10 mouse cellular contexts compared by ENCODE assay signal in genomic region chr2:59338501-59338900, GRCm38 (mm10).
DNase-seq lines count a peak whose midpoint lies in the region; ATAC-seq and TF ChIP-seq lines count a peak whose summit lies in the region.
"Had no signal": no experiment of that assay in that cellular context is flagged by ENCODE, and none has a peak within 500 bp of the region (broad histone marks: within the 10 kb centered on the region; RNA-seq: fewer than 3 reads in every experiment).

No protein-coding gene starts in this region.

- no peak for TF ChIP-seq POLR2A in heart, adult 2 months (IDR thresholded peaks at IDR 0.05; ENCODE audit: insufficient read depth, low read depth, low read length)

- TF ChIP-seq EP300 in heart, adult 2 months (IDR thresholded peaks at IDR 0.05; ENCODE audit: insufficient read depth, low read depth, low read length): no peak

- peak; percentile 81 for ATAC-seq in embryonic facial prominence, embryonic 13.5 days (ENCODE audit: insufficient number of reproducible peaks, insufficient read depth, low FRiP score, low TSS enrichment, low read depth)
- no peak for ATAC-seq in limb, embryonic 12.5 days (ENCODE audit: insufficient number of reproducible peaks, insufficient read depth, low FRiP score, low TSS enrichment, low read depth)

- H3K4me1 ChIP-seq in embryonic facial prominence, embryonic 13.5 days: peaks cover 12% of the 10 kb centered on the region
- peaks cover 3% of the 10 kb centered on the region; the same call in 1 of the 2 replicates for H3K4me1 ChIP-seq in limb, embryonic 12.5 days (replicated peaks)
- H3K4me1 ChIP-seq in heart, adult 2 months (ENCODE audit: control insufficient read depth, insufficient read depth, low read length): no peaks in the 10 kb centered on the region
- H3K4me1 ChIP-seq: neural tube, embryonic 15.5 days had no signal

- no peaks in the 10 kb centered on the region for H3K27me3 ChIP-seq in embryonic facial prominence, embryonic 13.5 days
- no peaks in the 10 kb centered on the region for H3K27me3 ChIP-seq in limb, embryonic 12.5 days
- no peaks in the 10 kb centered on the region for H3K27me3 ChIP-seq in heart, adult 2 months (ENCODE audit: control insufficient read depth, insufficient read depth, low read length)
- H3K27me3 ChIP-seq: neural tube, embryonic 15.5 days had no signal

- no peak overlapping the region for H3K27ac ChIP-seq in gastrocnemius, adult 2 months
- peak overlapping the region; percentile 41; the same call in 1 of the 2 replicates for H3K27ac ChIP-seq in embryonic facial prominence, embryonic 13.5 days
- H3K27ac ChIP-seq in limb, embryonic 12.5 days: peak overlapping the region; percentile 12
- no peak overlapping the region for H3K27ac ChIP-seq in heart, adult 2 months
- H3K27ac ChIP-seq: neural tube, embryonic 15.5 days had no signal

- no peaks in the 10 kb centered on the region for H3K79me2 ChIP-seq in heart, adult 2 months (replicated peaks; ENCODE audit: control insufficient read depth, insufficient read depth, low read length)

- peaks cover 62% of the 10 kb centered on the region for H3K36me3 ChIP-seq in embryonic facial prominence, embryonic 13.5 days
- peaks cover 53% of the 10 kb centered on the region for H3K36me3 ChIP-seq in limb, embryonic 12.5 days
- peaks cover 5% of the 10 kb centered on the region for H3K36me3 ChIP-seq in heart, adult 2 months (ENCODE audit: control insufficient read depth, insufficient read depth, low read length)

- no peak for DNase-seq in gastrocnemius, adult 2 months
- DNase-seq in gastrocnemius, postnatal 14 days: no peak
- peak; percentile 68 for DNase-seq in CD4-positive helper T cell, adult 2 months (ENCODE audit: low read depth, low spot score)
- DNase-seq in adrenal gland, adult (ENCODE audit: inconsistent age in 2 of 2, low spot score in 1 of 2): no peak
- DNase-seq in thymus, postnatal 25 days: no peak
- DNase-seq in heart, adult 2 months: no peak

- H3K9ac ChIP-seq in embryonic facial prominence, embryonic 13.5 days: no peak overlapping the region
- no peak overlapping the region for H3K9ac ChIP-seq in limb, embryonic 12.5 days (replicated peaks)
- no peak overlapping the region for H3K9ac ChIP-seq in heart, adult 2 months (ENCODE audit: low read depth, low read length)
- H3K9ac ChIP-seq: neural tube, embryonic 15.5 days had no signal

- no peaks in the 10 kb centered on the region for H3K9me3 ChIP-seq in embryonic facial prominence, embryonic 13.5 days
- no peaks in the 10 kb centered on the region for H3K9me3 ChIP-seq in limb, embryonic 12.5 days
- H3K9me3 ChIP-seq: neural tube, embryonic 15.5 days had no signal

- H3K4me2 ChIP-seq in embryonic facial prominence, embryonic 13.5 days: no peak overlapping the region
- H3K4me2 ChIP-seq in limb, embryonic 12.5 days: no peak overlapping the region
- H3K4me2 ChIP-seq: midbrain, embryonic 11.5 days; neural tube, embryonic 15.5 days had no signal

- 29% methylated on average over 11 of the region's 11 CpGs for WGBS in embryonic facial prominence, embryonic 13.5 days
- 43% methylated on average over 11 of the region's 11 CpGs for WGBS in limb, embryonic 12.5 days
- WGBS in heart, adult 2 months: 72% methylated on average over 11 of the region's 11 CpGs

- no peak for TF ChIP-seq CTCF in gastrocnemius, adult 2 months (IDR thresholded peaks at IDR 0.05)
- no peak for TF ChIP-seq CTCF in heart, adult 2 months (IDR thresholded peaks at IDR 0.05)

- intact Hi-C loops in gastrocnemius, adult 2 months (cut with DNase I): no loop called here
- intact Hi-C loops in gastrocnemius, postnatal 14 days (cut with DNase I; ENCODE audit: low total_unique reads): no loop called here
- intact Hi-C loops in heart, adult 2 months (cut with DNase I): no loop called here

- 0 out of 2 replicates have a peak overlapping the region, but pooled peaks have one; percentile 7 for H3K4me3 ChIP-seq in gastrocnemius, adult 2 months
- no peak overlapping the region for H3K4me3 ChIP-seq in embryonic facial prominence, embryonic 13.5 days
- H3K4me3 ChIP-seq in limb, embryonic 12.5 days (replicated peaks): no peak overlapping the region
- no peak overlapping the region for H3K4me3 ChIP-seq in heart, adult 2 months
- H3K4me3 ChIP-seq: neural tube, embryonic 15.5 days had no signal

Comparison
In these comparisons a context has a peak if more than half of its experiments do, and no peak if none do; other contexts are left out.
1. H3K27ac ChIP-seq: peak in embryonic facial prominence, embryonic 13.5 days (single experiment) and limb, embryonic 12.5 days (single experiment); none in gastrocnemius, adult 2 months (single experiment) and heart, adult 2 months (single experiment).